ENCODE assay signal across 25 mouse cellular contexts in the genomic region with DNA sequence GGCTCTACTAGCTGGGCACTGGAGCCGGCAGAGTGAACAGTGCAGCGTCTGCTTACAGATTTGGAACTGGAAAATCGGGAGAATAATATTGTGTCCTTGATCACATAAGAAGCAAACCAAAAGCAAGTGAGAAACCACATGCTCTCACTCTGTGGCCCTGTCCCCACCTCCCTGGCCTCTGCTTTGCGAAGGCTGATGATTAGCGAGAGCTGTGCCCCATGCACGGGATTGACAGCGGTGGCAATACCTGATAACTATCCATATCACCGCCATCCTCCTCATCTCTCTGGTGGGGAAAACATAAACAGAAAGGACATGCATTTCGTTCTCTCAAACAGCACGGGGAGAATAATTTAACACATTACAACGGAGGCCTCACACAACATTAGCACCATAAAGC. TPM values are rescaled to one million over a fixed set of nuclear protein-coding genes. Genes with fewer than 3 reads are reported as not detected.
DNase-seq lines count a peak whose midpoint lies in the region; ATAC-seq and TF ChIP-seq lines count a peak whose summit lies in the region.
"Had no signal": no experiment of that assay in that cellular context is flagged by ENCODE, and none has a peak within 500 bp of the region (broad histone marks: within the 10 kb centered on the region; RNA-seq: fewer than 3 reads in every experiment).

No protein-coding gene starts in this region.

- no peak for TF ChIP-seq CTCF in kidney, postnatal 0 days (IDR thresholded peaks at IDR 0.05; ENCODE audit: low read depth)

- H3K4me2 ChIP-seq in kidney, postnatal 0 days (ENCODE audit: low read length) = no peak overlapping the region
- H3K4me2 ChIP-seq in lung, embryonic 15.5 days = no peak overlapping the region
- no peak overlapping the region for H3K4me2 ChIP-seq in midbrain, embryonic 11.5 days
- H3K4me2 ChIP-seq: embryonic facial prominence, embryonic 13.5 days; heart, embryonic 15.5 days; intestine, embryonic 15.5 days; lung, embryonic 14.5 days; midbrain, embryonic 12.5 days; neural tube, embryonic 13.5 days had no signal

- no peaks in the 10 kb centered on the region for H3K4me1 ChIP-seq in kidney, postnatal 0 days (replicated peaks; ENCODE audit: insufficient read depth, low read length)
- H3K4me1 ChIP-seq in lung, embryonic 15.5 days = peaks cover 10% of the 10 kb centered on the region; the same call in 1 of the 2 replicates
- no peaks in the 10 kb centered on the region for H3K4me1 ChIP-seq in midbrain, embryonic 11.5 days (ENCODE audit: control insufficient read depth, insufficient read depth, low read length)
- H3K4me1 ChIP-seq: forebrain, embryonic 10.5 days; midbrain, embryonic 12.5 days had no signal

- H3K36me3 ChIP-seq in kidney, postnatal 0 days (ENCODE audit: insufficient read depth, low read length) = no peaks in the 10 kb centered on the region
- peaks cover 34% of the 10 kb centered on the region for H3K36me3 ChIP-seq in lung, embryonic 15.5 days
- peaks cover 2% of the 10 kb centered on the region; the same call in 1 of the 2 replicates for H3K36me3 ChIP-seq in midbrain, embryonic 11.5 days (ENCODE audit: control insufficient read depth, insufficient read depth, low read length)

- no peaks in the 10 kb centered on the region for H3K9me3 ChIP-seq in kidney, postnatal 0 days (replicated peaks; ENCODE audit: low read length)
- no peaks in the 10 kb centered on the region for H3K9me3 ChIP-seq in lung, embryonic 15.5 days
- no peaks in the 10 kb centered on the region for H3K9me3 ChIP-seq in midbrain, embryonic 11.5 days (ENCODE audit: control insufficient read depth, low read length)
- H3K9me3 ChIP-seq: embryonic facial prominence, embryonic 13.5 days; forebrain, embryonic 10.5 days; heart, embryonic 10.5 days; heart, embryonic 15.5 days; intestine, embryonic 15.5 days; midbrain, embryonic 12.5 days; neural tube, embryonic 13.5 days had no signal

- H3K9ac ChIP-seq in kidney, postnatal 0 days (ENCODE audit: low read depth, low read length) = no peak overlapping the region
- no peak overlapping the region for H3K9ac ChIP-seq in lung, embryonic 15.5 days
- no peak overlapping the region for H3K9ac ChIP-seq in midbrain, embryonic 11.5 days (ENCODE audit: low read length)
- H3K9ac ChIP-seq: embryonic facial prominence, embryonic 13.5 days; forebrain, postnatal 0 days; heart, embryonic 15.5 days; intestine, embryonic 15.5 days; lung, embryonic 14.5 days; midbrain, embryonic 12.5 days; neural tube, embryonic 13.5 days had no signal

- H3K27ac ChIP-seq in kidney, postnatal 0 days = 0 out of 2 replicates have a peak overlapping the region, but pooled peaks have one; percentile 31
- H3K27ac ChIP-seq in lung, embryonic 15.5 days = peak overlapping the region; percentile 13; the same call in 1 of the 2 replicates
- H3K27ac ChIP-seq in midbrain, embryonic 11.5 days (ENCODE audit: low read depth, low read length) = no peak overlapping the region
- H3K27ac ChIP-seq: embryonic facial prominence, embryonic 13.5 days; forebrain, embryonic 10.5 days; heart, embryonic 10.5 days; heart, embryonic 15.5 days; intestine, embryonic 15.5 days; left cerebral cortex, adult 2 months; midbrain, embryonic 12.5 days; neural tube, embryonic 13.5 days had no signal

- no peak overlapping the region for H3K4me3 ChIP-seq in kidney, postnatal 0 days (replicated peaks; ENCODE audit: low read depth, low read length)
- no peak overlapping the region for H3K4me3 ChIP-seq in lung, embryonic 15.5 days
- H3K4me3 ChIP-seq in midbrain, embryonic 11.5 days (ENCODE audit: low read depth, low read length) = no peak overlapping the region
- H3K4me3 ChIP-seq: embryonic facial prominence, embryonic 13.5 days; forebrain, embryonic 10.5 days; heart, embryonic 10.5 days; heart, embryonic 15.5 days; intestine, embryonic 15.5 days; left cerebral cortex, adult 2 months; midbrain, embryonic 12.5 days; neural tube, embryonic 13.5 days had no signal

- peak; percentile 13 for DNase-seq in CD4-positive, CD25-positive, alpha-beta regulatory T cell, adult 2 months (ENCODE audit: low read depth, low spot score)
- no peak for DNase-seq in kidney, postnatal 0 days (ENCODE audit: low spot score)
- DNase-seq in kidney, adult 9 months = no peak
- no peak for DNase-seq in lung, adult 18-20 months
- no peak for DNase-seq in midbrain, embryonic 11.5 days (ENCODE audit: low spot score, missing footprints)
- DNase-seq: adrenal gland, postnatal 10 days; cerebellum, adult 9-10 months; forebrain, postnatal 0 days; gastrocnemius, postnatal 25 days; heart, adult 11 months; right cerebral cortex, postnatal 4 days had no signal

- H3K27me3 ChIP-seq in kidney, postnatal 0 days (ENCODE audit: insufficient read depth, low read length) = no peaks in the 10 kb centered on the region
- no peaks in the 10 kb centered on the region for H3K27me3 ChIP-seq in lung, embryonic 15.5 days
- H3K27me3 ChIP-seq in midbrain, embryonic 11.5 days (ENCODE audit: control insufficient read depth, insufficient read depth, low read length) = no peaks in the 10 kb centered on the region
- H3K27me3 ChIP-seq: embryonic facial prominence, embryonic 13.5 days; heart, embryonic 15.5 days; intestine, embryonic 15.5 days; midbrain, embryonic 12.5 days; neural tube, embryonic 13.5 days; Patski had no signal

- 75% methylated on average over 11 of the region's 11 CpGs for WGBS in kidney, postnatal 0 days
- WGBS in lung, embryonic 15.5 days = 72% methylated on average over 11 of the region's 11 CpGs
- WGBS in midbrain, embryonic 11.5 days = 90% methylated on average over 11 of the region's 11 CpGs

- no peak for ATAC-seq in CD4-positive, CD25-positive, alpha-beta regulatory T cell, adult 4 months
- ATAC-seq in kidney, postnatal 0 days (replicated peaks; ENCODE audit: low FRiP score, low read depth) = no peak
- no peak for ATAC-seq in lung, embryonic 15.5 days (ENCODE audit: borderline replicate concordance, extremely low read depth, low FRiP score, low TSS enrichment)
- peak; percentile 40; the same call in 1 of the 2 replicates for ATAC-seq in megakaryocyte-erythroid progenitor cell, adult 5-6 weeks (replicated peaks; ENCODE audit: low FRiP score, low TSS enrichment, poor library complexity, severe bottlenecking)
- ATAC-seq in midbrain, embryonic 11.5 days (ENCODE audit: low FRiP score) = no peak
- ATAC-seq: forebrain, postnatal 0 days; hindbrain, embryonic 16.5 days; intestine, embryonic 15.5 days; Patski had no signal

RNA-seq across cellular contexts. Expression of a gene that starts 52.6 kb away (rescaled TPM):
- 10 to 100 TPM; 51.7 to 77.9 TPM for polyA plus RNA-seq in CD4-positive, CD25-positive, alpha-beta regulatory T cell, adult 4 months (2017; shearing (Covaris generic))
- 15.3 and 17.7 TPM in 2 replicates for polyA plus RNA-seq in kidney, postnatal 0 days (2015; fragmentation: Nextera tagmentation; extraction: Ambion mirVana)
- polyA plus RNA-seq in lung, embryonic 15.5 days (2015; fragmentation: Nextera tagmentation; extraction: Ambion mirVana) = 24.0 and 25.6 TPM in 2 replicates
- 104 and 186 TPM in 2 replicates for total RNA-seq in megakaryocyte-erythroid progenitor cell, adult 5-6 weeks (2014; fragmentation: Nextera tagmentation)
- total RNA-seq in megakaryocyte-erythroid progenitor cell, adult 5-6 weeks (2017) = 124 and 130 TPM in 2 replicates
- 40.6 and 50.4 TPM in 2 replicates for polyA plus RNA-seq in midbrain, embryonic 11.5 days (2014; fragmentation: Nextera tagmentation; extraction: Ambion mirVana)
